Mouse (Mus musculus): ENCODE results near the gene Carmil1. TPM values are rescaled to one million over a fixed set of nuclear protein-coding genes. Genes with fewer than 3 reads are reported as not detected.
A peak's percentile ranks its signal among the peaks of the same experiment; 100 is the strongest.

The Carmil1 gene
- polyA plus RNA-seq, 1 experiment from 2014 or later, result 51.7 TPM

- 39% methylated on average over 4 of the region's 4 CpGs for WGBS
- ATAC-seq (ENCODE audit: low read depth), result no peak
Measured at GRCm38 (mm10) chr13:24306248-24306647, 25.7 kb upstream of the Carmil1 start.

GRCm38 (mm10) chr13:24305486-24305885 is 24.9 kb upstream of the Carmil1 start:
- 80% methylated on average over 4 of the region's 4 CpGs for WGBS
- no peak for ATAC-seq (ENCODE audit: low read depth)
- no peaks in the 10 kb centered on the region for H3K36me3 ChIP-seq (ENCODE audit: control insufficient read depth, insufficient read depth, low read length)

More at GRCm38 (mm10) chr13:24306248-24306647, 25.7 kb upstream of the Carmil1 start:
- Histone ChIP-seq H3K9ac (ENCODE audit: low read length) (no peak overlapping the region), H3K4me2 (ENCODE audit: low read depth, low read length) (no peak overlapping the region), H3K4me3 (ENCODE audit: low read length) (no peak overlapping the region), H3K4me1 (replicated peaks; ENCODE audit: control insufficient read depth, insufficient read depth, low read length) (no peaks in the 10 kb centered on the region), H3K27ac (ENCODE audit: low read length) (no peak overlapping the region), H3K36me3 (ENCODE audit: control insufficient read depth, insufficient read depth, low read length) (no peaks in the 10 kb centered on the region), H3K27me3 (ENCODE audit: control insufficient read depth, insufficient read depth, low read depth, low read length) (no peaks in the 10 kb centered on the region), H3K9me3 (ENCODE audit: control insufficient read depth, low read length) (no peaks in the 10 kb centered on the region)

GRCm38 (mm10) chr13:24297252-24297651 is 16.7 kb upstream of the Carmil1 start:
- H3K36me3 ChIP-seq (ENCODE audit: control insufficient read depth, insufficient read depth, low read length), result no peaks in the 10 kb centered on the region
- H3K4me1 ChIP-seq (replicated peaks; ENCODE audit: control insufficient read depth, insufficient read depth, low read length), result no peaks in the 10 kb centered on the region
- H3K4me3 ChIP-seq (ENCODE audit: low read length), result no peak overlapping the region
- no peaks in the 10 kb centered on the region for H3K9me3 ChIP-seq (ENCODE audit: control insufficient read depth, low read length)
- WGBS, result 17% methylated on average over 4 of the region's 4 CpGs
- ATAC-seq (ENCODE audit: low read depth), result no peak
- H3K9ac ChIP-seq (ENCODE audit: low read length), result no peak overlapping the region
- H3K4me2 ChIP-seq (ENCODE audit: low read depth, low read length), result no peak overlapping the region
- no peaks in the 10 kb centered on the region for H3K27me3 ChIP-seq (ENCODE audit: control insufficient read depth, insufficient read depth, low read depth, low read length)
- no peak overlapping the region for H3K27ac ChIP-seq (ENCODE audit: low read length)

More at GRCm38 (mm10) chr13:24305486-24305885, 24.9 kb upstream of the Carmil1 start:
- Histone ChIP-seq H3K27ac (ENCODE audit: low read length) (no peak overlapping the region), H3K4me3 (ENCODE audit: low read length) (no peak overlapping the region), H3K4me1 (replicated peaks; ENCODE audit: control insufficient read depth, insufficient read depth, low read length) (no peaks in the 10 kb centered on the region), H3K9me3 (ENCODE audit: control insufficient read depth, low read length) (no peaks in the 10 kb centered on the region), H3K9ac (ENCODE audit: low read length) (no peak overlapping the region), H3K27me3 (ENCODE audit: control insufficient read depth, insufficient read depth, low read depth, low read length) (no peaks in the 10 kb centered on the region), H3K4me2 (ENCODE audit: low read depth, low read length) (no peak overlapping the region)

GRCm38 (mm10) chr13:24287381-24287780 is 6.8 kb upstream of the Carmil1 start:
- Histone ChIP-seq H3K4me1 (replicated peaks; ENCODE audit: control insufficient read depth, insufficient read depth, low read length) (no peaks in the 10 kb centered on the region), H3K4me2 (ENCODE audit: low read depth, low read length) (no peak overlapping the region), H3K36me3 (ENCODE audit: control insufficient read depth, insufficient read depth, low read length) (no peaks in the 10 kb centered on the region), H3K27me3 (ENCODE audit: control insufficient read depth, insufficient read depth, low read depth, low read length) (no peaks in the 10 kb centered on the region), H3K9me3 (ENCODE audit: control insufficient read depth, low read length) (peaks cover 2% of the 10 kb centered on the region; the same call in 1 of the 2 replicates), H3K4me3 (ENCODE audit: low read length) (no peak overlapping the region), H3K27ac (ENCODE audit: low read length) (no peak overlapping the region), H3K9ac (ENCODE audit: low read length) (no peak overlapping the region)
- no peak for ATAC-seq (ENCODE audit: low read depth)
- WGBS, result 72% methylated on average over 2 of the region's 2 CpGs

- no peaks in the 10 kb centered on the region for H3K27me3 ChIP-seq (ENCODE audit: control insufficient read depth, insufficient read depth, low read depth, low read length)
- peak overlapping the region; percentile 96 for H3K27ac ChIP-seq (ENCODE audit: low read length)
- peak; percentile 11; the same call in 1 of the 2 replicates for ATAC-seq (ENCODE audit: low read depth)
- WGBS, result 1% methylated on average over 20 of the region's 21 CpGs
- H3K9ac ChIP-seq (ENCODE audit: low read length), result peak overlapping the region; percentile 84
- H3K4me1 ChIP-seq (replicated peaks; ENCODE audit: control insufficient read depth, insufficient read depth, low read length), result peaks cover 7% of the 10 kb centered on the region
- peak overlapping the region; percentile 89 for H3K4me2 ChIP-seq (ENCODE audit: low read depth, low read length)
- H3K36me3 ChIP-seq (ENCODE audit: control insufficient read depth, insufficient read depth, low read length), result peaks cover 2% of the 10 kb centered on the region; the same call in 1 of the 2 replicates
- H3K4me3 ChIP-seq (ENCODE audit: low read length), result peak overlapping the region; percentile 75
- H3K9me3 ChIP-seq (ENCODE audit: control insufficient read depth, low read length), result no peaks in the 10 kb centered on the region
Measured at GRCm38 (mm10) chr13:24279762-24280438, 695 bp downstream of the Carmil1 start.

GRCm38 (mm10) chr13:24279407-24279761 is 1.2 kb downstream of the Carmil1 start:
- H3K4me2 ChIP-seq (ENCODE audit: low read depth, low read length), result peak overlapping the region; percentile 89
- H3K27ac ChIP-seq (ENCODE audit: low read length), result no peak overlapping the region
- peaks cover 2% of the 10 kb centered on the region; the same call in 1 of the 2 replicates for H3K36me3 ChIP-seq (ENCODE audit: control insufficient read depth, insufficient read depth, low read length)
- ATAC-seq (ENCODE audit: low read depth), result no peak
- H3K4me1 ChIP-seq (replicated peaks; ENCODE audit: control insufficient read depth, insufficient read depth, low read length), result peaks cover 7% of the 10 kb centered on the region
- WGBS, result 41% methylated on average over 11 of the region's 11 CpGs
- H3K4me3 ChIP-seq (ENCODE audit: low read length), result peak overlapping the region; percentile 75
- H3K27me3 ChIP-seq (ENCODE audit: control insufficient read depth, insufficient read depth, low read depth, low read length), result no peaks in the 10 kb centered on the region
- H3K9ac ChIP-seq (ENCODE audit: low read length), result peak overlapping the region; percentile 39; the same call in 1 of the 2 replicates
- H3K9me3 ChIP-seq (ENCODE audit: control insufficient read depth, low read length), result no peaks in the 10 kb centered on the region

GRCm38 (mm10) chr13:24272740-24273377 is 7.7 kb downstream of the Carmil1 start:
- Histone ChIP-seq H3K27ac (ENCODE audit: low read length) (peak overlapping the region; percentile 74), H3K36me3 (ENCODE audit: control insufficient read depth, insufficient read depth, low read length) (peaks cover 2% of the 10 kb centered on the region; the same call in 1 of the 2 replicates)

GRCm38 (mm10) chr13:24269100-24269465 is 11.5 kb downstream of the Carmil1 start:
- peak overlapping the region; percentile 79 for H3K27ac ChIP-seq (ENCODE audit: low read length)
- ATAC-seq (ENCODE audit: low read depth), result peak; percentile 43; the same call in 1 of the 2 replicates
- 34% methylated on average over 3 of the region's 3 CpGs for WGBS

More at GRCm38 (mm10) chr13:24272740-24273377, 7.7 kb downstream of the Carmil1 start:
- no peak overlapping the region for H3K4me3 ChIP-seq (ENCODE audit: low read length)
- no peak overlapping the region for H3K9ac ChIP-seq (ENCODE audit: low read length)
- peak; percentile 81 for ATAC-seq (ENCODE audit: low read depth)
- no peaks in the 10 kb centered on the region for H3K9me3 ChIP-seq (ENCODE audit: control insufficient read depth, low read length)
- H3K4me2 ChIP-seq (ENCODE audit: low read depth, low read length), result 0 out of 2 replicates have a peak overlapping the region, but pooled peaks have one; percentile 18
- no peaks in the 10 kb centered on the region for H3K27me3 ChIP-seq (ENCODE audit: control insufficient read depth, insufficient read depth, low read depth, low read length)
- 47% methylated on average over 4 of the region's 4 CpGs for WGBS
- H3K4me1 ChIP-seq (replicated peaks; ENCODE audit: control insufficient read depth, insufficient read depth, low read length), result peaks cover 14% of the 10 kb centered on the region

GRCm38 (mm10) chr13:24268355-24269099 is 12.1 kb downstream of the Carmil1 start:
- Histone ChIP-seq H3K4me1 (replicated peaks; ENCODE audit: control insufficient read depth, insufficient read depth, low read length) (peaks cover 14% of the 10 kb centered on the region), H3K9me3 (ENCODE audit: control insufficient read depth, low read length) (no peaks in the 10 kb centered on the region), H3K27ac (ENCODE audit: low read length) (peak overlapping the region; percentile 79), H3K27me3 (ENCODE audit: control insufficient read depth, insufficient read depth, low read depth, low read length) (no peaks in the 10 kb centered on the region), H3K4me3 (ENCODE audit: low read length) (no peak overlapping the region), H3K4me2 (ENCODE audit: low read depth, low read length) (peak overlapping the region; percentile 13; the same call in 1 of the 2 replicates), H3K9ac (ENCODE audit: low read length) (peak overlapping the region; percentile 21; the same call in 1 of the 2 replicates), H3K36me3 (ENCODE audit: control insufficient read depth, insufficient read depth, low read length) (no peaks in the 10 kb centered on the region)
- WGBS, result 57% methylated on average over 14 of the region's 14 CpGs
- ATAC-seq (ENCODE audit: low read depth), result peak; percentile 46; the same call in 1 of the 2 replicates

More at GRCm38 (mm10) chr13:24269100-24269465, 11.5 kb downstream of the Carmil1 start:
- Histone ChIP-seq H3K4me1 (replicated peaks; ENCODE audit: control insufficient read depth, insufficient read depth, low read length) (peaks cover 14% of the 10 kb centered on the region), H3K9me3 (ENCODE audit: control insufficient read depth, low read length) (no peaks in the 10 kb centered on the region), H3K9ac (ENCODE audit: low read length) (no peak overlapping the region), H3K4me2 (ENCODE audit: low read depth, low read length) (peak overlapping the region; percentile 13; the same call in 1 of the 2 replicates), H3K36me3 (ENCODE audit: control insufficient read depth, insufficient read depth, low read length) (no peaks in the 10 kb centered on the region), H3K27me3 (ENCODE audit: control insufficient read depth, insufficient read depth, low read depth, low read length) (no peaks in the 10 kb centered on the region), H3K4me3 (ENCODE audit: low read length) (no peak overlapping the region)

Data from lung, embryonic 16.5 days (tissue).